Mouse (Mus musculus) liver, postnatal 0 days (tissue): Measurements from ENCODE around the gene Qdpr.

Experiments
- CTCF ChIP-seq: sonication (generic); IDR thresholded peaks from 2 replicates; pipeline ENCODE4 v1.5.1; 2016; ENCODE audit warnings: antibody characterized with exemption, low read depth
- EP300 ChIP-seq: IDR thresholded peaks from 2 replicates; pipeline ENCODE4 v1.6.1; 2016; ENCODE audit warnings: antibody characterized with exemption, low read depth, mild to moderate bottlenecking

- TF ChIP-seq EP300 (no peak), CTCF (no peak)
Observed at GRCm38 (mm10) chr5:45477601-45478000, 27.6 kb upstream of the Qdpr start.
